Mouse (Mus musculus): ENCODE measurements around the gene Igfbp3.

DNA sequence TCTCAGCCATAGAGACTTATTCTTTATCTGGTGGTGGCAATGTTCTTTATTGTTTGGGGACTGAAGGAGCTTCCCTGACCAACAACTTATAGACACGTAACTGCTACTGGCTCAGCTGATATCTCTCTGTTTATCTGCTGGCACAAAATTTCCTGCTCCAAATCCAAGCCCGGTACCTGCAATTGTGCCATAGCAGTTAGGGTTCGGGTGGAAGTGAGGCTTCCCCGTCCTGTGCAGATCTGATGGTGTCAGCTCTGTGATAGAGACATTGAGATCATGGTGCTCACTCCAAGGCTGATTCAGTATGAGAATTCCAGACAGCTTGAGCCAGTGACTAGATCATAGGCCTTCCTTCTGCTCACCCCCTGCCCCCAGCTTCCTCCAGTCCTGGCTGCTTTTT, 18.2 kb upstream of the Igfbp3 start:
- no peak for TF ChIP-seq CTCF (IDR thresholded peaks at IDR 0.05; ENCODE audit: control insufficient read depth, insufficient read depth, low read length)
- TF ChIP-seq POLR2A (IDR thresholded peaks at IDR 0.05; ENCODE audit: borderline replicate concordance, control insufficient read depth, low read depth, low read length), result no peak
